Mouse (Mus musculus): ENCODE results near the gene Traf5.

- TF ChIP-seq TAL1 (IDR thresholded peaks at IDR 0.05; ENCODE audit: low read length) (no peak), GATA1 (IDR thresholded peaks at IDR 0.05; ENCODE audit: low read length) (no peak)
Observed at GRCm38 (mm10) chr1:192137926-192138910, 45.9 kb upstream of the Traf5 start, which contains the start of gene Rcor3.
